Mouse (Mus musculus): Measurements from ENCODE around the gene Srrm2.

DNA sequence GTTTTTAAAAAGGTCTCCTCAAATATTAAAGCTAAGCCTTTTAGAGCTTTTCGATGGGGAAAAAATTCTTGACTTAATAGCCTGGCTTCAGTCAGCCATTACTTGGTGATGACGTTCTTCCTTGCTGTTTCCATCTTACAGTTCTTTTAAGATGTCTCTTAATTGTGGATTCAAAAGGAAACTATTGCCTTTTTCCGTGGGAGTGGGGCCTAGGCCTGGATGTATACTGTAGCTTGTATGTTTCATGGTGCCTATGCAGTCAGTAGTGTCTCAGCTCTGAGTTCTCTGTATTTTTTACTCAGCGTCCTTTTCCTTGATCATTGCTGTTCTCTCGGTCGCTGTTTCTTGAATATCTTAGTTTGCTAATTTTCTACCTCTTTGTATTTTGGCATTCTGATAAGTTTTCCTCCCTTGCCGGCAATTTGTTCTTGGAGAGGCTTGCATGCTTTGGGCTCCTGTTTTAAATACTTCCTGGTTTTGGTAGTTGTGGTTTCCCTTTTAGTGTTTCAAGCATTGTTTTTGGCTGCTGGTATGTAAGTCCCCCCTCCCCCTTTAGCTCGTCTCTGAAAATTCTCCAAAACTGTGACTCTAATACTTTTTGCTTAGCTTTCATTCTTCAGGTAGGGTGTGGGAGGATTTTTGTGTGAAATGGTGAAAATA is 14.2 kb downstream of the Srrm2 start:
- TF ChIP-seq CTCF (IDR thresholded peaks at IDR 0.05; ENCODE audit: low read depth) (no peak), EP300 (IDR thresholded peaks at IDR 0.05; ENCODE audit: low read depth) (no peak)

All from liver, postnatal 0 days (tissue).